Mouse (Mus musculus): Measurements from ENCODE around the gene Asb3.
"Not testable (repeated sequence)": the region's sequence is repeated elsewhere in the genome, so short reads cannot be mapped to it uniquely, and the experiment has no call there.

DNA sequence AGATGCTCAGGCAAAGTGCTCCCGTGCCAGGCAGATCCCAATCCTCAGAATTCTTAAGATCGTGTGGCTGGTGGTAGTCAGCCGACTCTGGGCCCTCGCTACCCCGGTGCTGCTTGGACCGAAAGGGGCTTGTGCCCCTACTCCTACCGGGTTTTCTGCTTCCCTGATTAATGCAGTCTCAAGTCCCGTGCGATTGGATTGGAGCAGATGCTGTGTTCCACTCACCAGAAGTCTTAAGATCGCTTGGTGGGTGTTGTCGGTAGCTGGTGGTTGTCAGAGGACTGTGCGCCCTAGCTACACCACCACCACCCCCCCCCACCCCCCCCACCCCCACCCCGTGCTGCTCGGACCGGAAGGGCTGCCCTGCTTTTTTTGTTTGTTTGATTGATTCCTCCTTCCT, 132.2 kb downstream of the Asb3 start:
- not testable (repeated sequence) for TF ChIP-seq CTCF (IDR thresholded peaks at IDR 0.05; ENCODE audit: insufficient read depth, low read length); POLR2A (IDR thresholded peaks at IDR 0.05; ENCODE audit: borderline replicate concordance, extremely low read depth, low read depth, low read length)

All from lung, adult 2 months (tissue).